Mouse (Mus musculus) adrenal gland, adult 8-10 months (tissue): ENCODE data around the gene Cacna2d1. TPM values are rescaled to one million over a fixed set of nuclear protein-coding genes. Genes with fewer than 3 reads are reported as not detected.

ENCODE experiments used
- DNase-seq: peaks from one replicate; pipeline ENCODE4 v3.0.0; 2022
- total RNA-seq, 4 experiments: library from RNA; stranded (reverse); gene quantifications; 2 replicates each; pipeline ENCODE4 v1.2.4; 2022

Cacna2d1 gene
- total RNA-seq, 4 experiments from 2014 or later = 114 to 218 (median 141) TPM

DNA sequence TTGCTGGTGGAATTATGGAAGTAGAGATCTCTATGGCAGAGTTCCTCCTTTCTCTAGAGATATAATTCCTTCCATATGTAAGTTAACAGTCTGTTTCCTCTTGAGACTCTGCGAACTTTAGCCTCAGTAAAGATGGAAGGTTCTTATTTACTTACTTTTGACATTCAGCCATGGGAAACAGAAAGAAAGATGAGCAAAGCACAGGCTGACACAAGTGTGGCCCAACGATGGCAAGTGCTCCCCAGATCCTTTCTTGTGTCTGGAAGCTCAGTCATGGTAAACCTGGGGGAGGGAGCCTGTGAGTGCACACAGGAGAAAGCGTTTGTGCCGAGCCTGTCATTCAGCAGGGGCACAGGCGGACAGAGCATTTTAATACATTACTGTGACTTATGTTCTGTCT is 48.9 kb downstream of the Cacna2d1 start:
- no peak for DNase-seq

DNA sequence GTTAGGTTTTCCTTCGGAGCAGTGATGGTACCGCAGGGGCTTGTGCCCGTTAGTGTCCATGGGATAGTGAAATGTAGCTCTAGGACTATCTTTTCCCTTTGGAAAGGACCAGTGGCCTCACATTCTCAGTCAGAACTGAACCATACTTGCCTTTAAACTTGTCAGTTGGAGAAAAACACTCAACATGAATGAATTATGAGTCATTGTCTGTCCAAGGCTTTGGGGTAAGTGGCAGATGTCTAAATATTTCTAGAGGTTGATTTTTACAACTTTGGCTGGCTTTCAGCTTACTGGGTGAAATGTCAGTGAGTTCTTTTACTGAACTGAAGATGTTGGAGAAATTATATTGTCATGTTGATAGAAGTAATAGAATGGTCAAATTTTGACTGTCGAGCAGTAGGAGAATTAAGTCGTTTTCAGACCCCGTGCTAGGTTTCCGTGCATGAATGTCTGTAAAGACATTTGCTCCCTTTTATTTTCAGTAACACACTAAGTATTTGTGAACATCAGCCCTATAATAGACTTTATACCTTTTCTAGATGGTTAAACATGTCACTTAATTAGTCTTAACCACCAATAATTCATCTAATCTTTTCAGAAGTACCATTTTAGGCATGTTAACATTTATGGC is 50.9 kb downstream of the Cacna2d1 start:
- DNase-seq = no peak

DNA sequence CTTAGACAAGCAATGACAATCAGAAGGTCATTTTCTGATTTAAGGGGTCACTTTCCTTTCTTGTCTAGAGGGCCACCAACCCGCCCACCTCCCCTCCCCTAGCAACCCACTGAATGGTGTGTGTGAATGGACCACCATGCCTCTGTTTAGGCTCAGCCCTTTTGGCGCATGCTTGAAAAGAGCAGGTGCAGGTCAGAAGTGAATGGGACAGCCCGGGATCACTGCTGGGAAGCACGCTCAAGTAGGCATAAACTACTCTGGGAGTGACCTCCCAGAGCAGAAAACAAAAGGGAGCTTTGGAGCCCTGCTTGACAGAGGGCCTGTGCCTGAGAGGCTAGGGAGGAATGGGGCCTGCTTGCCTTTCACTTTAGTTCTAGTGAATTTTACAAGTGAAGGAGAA is 51.4 kb downstream of the Cacna2d1 start:
- DNase-seq = no peak

DNA sequence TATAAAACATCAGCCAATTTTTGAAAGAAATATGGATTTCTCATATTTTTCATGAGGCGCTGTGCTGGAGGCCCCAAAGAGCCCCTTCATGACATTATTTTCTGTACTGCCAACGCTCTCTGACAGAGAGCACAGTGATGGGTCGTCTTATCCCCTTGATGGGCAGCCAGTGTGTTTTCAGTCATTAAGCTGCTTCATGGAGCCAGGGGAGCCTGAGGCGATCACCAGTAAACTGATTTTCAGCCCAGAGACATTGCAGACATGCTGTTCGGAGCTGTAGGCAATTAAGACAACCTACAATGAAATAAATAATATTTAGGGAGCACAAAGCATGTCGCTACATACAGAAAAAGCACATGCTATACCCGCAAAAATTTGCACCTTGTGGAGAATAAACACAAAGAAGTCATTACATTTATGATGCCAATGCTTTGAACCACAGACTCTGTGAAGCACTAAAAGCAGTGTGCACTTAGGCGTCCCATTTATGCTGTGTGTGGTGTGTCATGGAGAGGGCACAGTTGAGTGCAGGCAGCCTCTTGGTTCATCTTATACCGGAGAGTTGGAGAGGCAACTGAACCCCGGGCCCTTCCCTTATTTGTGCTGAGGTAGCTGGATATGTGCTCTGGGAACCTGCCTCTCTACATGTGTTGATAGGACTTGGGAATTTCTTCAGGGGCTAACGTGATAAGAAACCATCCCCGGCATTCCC is 57.1 kb downstream of the Cacna2d1 start:
- no peak for DNase-seq

DNA sequence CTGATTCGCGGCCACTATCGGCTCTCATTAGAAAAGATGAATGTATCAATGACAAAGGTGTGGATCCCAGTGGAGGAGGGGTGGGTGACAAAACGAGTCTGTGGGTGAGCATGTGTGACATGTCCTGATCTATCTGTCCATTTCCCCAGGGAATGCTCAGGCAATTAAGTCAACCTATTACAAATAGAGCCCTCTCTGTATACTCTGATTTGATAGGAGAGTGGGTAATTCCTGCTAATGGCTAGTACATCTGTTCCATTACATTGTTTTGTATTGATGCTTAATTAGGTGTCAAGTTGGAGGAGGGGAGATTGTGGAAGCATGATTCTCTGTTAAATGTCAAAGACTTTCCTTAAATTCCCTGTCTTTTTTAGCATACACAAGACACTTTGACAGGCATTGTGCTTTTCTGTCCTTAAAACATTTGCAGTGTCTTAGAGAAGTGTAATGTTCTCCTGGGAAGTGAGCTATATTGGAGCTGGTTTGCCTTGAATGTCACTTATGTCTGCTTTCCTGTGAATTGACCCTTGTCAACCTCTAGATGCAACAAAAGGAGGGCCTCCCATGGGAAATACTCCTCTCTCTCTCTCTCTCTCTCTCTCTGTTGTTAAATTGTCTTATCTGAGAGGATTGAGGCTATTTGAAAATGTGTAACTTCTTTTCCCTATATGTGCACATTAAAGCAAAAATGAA is 58.9 kb downstream of the Cacna2d1 start:
- DNase-seq = no peak

DNA sequence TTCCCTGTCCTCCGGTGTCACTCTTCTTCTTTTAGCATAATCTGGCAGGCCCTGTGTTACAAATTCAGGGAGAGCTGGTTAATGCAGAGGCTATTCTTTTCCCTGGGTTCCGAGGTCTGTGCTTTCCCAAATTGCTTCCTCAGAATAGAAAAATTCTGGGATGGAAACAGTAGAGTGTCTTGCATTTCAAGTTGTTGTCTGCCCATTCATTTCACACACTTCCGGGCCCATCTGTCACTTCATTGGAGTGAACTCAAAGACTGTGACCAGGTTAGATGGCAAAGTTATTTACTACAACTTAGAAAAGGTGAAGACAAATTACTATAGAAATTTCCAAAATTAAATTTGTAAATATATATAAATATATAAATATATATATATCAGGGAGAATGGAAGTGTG is 62.7 kb downstream of the Cacna2d1 start:
- DNase-seq = no peak

DNA sequence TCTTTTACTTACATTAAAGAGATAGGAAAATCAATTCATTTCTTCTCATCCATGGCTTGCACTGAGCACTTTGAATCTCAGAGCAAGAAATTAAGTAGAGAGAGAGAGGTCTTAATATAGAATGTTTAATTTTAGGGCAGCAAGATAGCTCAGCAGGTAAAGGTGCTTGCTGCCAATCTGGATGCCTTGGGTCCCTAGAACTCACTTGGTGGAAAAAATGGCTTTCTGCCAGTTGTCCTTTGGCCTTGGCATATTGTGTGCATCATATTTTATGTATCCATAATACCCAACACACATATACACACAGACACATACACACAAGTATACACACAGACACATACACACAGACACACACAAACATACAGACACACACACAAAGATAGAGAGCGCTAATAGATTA is 63.3 kb downstream of the Cacna2d1 start:
- no peak for DNase-seq

DNA sequence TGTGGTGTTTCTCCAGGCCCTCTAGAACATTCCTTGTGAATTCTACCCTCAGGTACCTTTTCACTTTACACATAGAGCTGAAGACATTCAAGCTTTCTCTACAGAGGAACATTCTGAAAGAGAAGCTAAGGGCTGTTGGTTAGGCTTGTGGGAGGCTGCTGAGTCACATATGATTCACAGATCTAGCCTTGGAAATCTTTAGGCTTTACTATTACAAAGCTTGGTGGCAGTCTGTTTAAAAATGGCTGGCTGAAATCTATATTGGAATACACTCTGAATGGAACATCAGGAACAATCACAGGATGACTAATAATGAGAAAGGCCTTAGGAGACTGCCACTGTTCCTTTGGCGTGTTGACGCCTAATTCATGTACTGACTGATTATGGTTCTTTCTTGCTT is 66.4 kb downstream of the Cacna2d1 start:
- DNase-seq = no peak

DNA sequence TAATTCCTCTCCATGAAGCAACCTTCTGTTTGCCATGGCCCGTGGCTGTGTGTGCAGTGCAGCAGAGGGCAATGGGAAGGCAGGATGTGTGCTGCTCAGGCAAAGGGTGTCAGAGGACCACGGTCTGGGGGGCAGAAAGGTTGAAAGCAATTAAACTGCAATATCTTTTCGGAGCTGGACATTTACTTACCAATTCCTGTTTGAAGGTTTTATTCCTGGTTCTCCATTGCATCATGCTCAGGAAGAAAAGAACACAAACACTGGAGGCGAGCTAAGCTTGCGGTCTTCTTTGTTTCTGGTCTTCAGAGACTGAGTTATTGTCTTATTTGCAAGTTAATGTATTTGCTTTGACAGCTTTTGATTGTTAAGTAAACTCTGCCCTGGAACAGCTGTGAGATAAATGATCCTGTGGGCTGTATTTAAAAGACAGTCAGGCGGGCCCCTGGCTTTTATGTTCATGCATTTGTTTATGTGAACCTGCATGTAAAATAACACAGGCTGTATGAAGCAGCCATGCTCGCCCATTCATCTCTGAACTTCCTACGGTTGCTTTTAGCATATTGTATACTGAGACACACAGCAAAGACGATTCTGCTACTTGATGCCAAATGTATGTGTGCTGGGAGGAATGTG is 68.1 kb downstream of the Cacna2d1 start:
- no peak for DNase-seq

DNA sequence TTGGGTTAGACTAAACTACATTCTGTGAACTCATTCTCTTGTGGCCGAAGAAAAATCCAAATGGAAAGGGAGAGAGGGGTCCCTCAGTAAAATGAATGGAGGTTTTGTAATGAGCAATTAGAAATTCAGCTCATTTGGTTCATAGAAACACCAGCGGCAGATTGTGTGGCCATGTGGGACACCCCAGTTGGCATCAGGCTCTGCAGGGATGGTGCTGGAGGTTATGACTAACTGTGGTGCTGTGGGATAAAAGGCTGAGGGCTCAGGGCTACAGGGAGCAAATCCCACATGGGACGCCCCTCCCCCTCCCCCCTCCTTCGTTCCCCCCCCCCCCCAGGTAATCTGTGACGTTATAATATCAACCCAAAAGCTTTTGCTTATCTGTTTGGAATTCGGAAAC is 69.8 kb downstream of the Cacna2d1 start:
- no peak for DNase-seq

DNA sequence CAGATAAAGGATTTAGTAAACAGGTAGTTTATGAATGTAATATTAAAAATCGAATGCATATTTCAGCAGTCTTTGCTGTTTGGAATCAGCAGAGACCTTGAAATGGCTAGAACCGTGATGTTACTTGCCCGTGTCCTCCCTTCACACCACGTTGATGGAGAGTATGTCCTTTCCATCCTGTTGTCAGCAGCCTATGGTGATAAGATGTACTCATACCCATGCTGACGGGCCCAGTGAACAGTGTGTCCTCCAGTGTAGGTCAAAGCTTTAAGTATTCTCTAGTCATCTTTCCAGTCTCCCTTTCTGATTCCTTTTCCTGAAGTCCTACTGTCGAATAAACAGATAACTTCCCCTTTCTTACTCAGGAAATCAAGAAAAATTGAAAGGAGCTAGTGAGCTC is 72.5 kb downstream of the Cacna2d1 start:
- DNase-seq = no peak

DNA sequence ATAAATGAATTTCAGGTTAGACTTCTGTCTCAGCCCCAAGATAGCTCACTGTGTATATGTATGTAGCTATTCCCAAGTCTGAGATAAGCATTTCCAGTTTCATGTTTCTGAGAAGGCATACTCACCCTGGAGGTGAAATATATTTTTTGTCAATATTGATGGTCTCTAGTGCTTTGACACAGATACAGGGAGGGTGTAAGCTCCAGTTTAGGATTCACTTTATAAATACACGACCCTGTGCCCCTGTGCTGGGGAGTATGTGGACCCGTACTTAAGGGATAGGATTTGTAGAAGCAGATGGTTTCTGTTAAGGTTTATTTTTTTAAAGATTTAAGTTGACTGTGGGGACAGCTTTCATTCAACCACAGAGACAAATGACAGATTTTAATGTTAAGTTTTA is 79.2 kb downstream of the Cacna2d1 start:
- DNase-seq = no peak

DNA sequence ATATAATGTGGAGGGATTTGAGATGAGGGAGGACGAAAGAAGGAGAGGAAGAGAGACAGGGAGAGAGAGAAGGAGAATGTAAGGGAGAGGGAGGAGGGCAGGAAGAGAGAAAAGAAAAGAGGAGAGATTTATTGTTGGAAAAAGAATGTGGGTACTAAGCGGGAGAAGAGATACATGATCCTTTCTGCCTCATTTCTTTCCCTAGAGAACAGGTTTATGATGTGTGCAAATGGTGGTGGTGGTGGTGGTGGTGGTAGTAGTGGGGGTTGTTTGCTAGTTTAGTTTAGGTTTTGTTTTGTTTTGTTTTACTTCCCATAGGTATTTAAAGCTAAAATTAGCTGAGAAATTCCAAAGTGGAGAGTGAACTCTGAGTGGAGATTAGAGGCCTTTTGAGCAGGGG is 79.9 kb downstream of the Cacna2d1 start:
- no peak for DNase-seq

DNA sequence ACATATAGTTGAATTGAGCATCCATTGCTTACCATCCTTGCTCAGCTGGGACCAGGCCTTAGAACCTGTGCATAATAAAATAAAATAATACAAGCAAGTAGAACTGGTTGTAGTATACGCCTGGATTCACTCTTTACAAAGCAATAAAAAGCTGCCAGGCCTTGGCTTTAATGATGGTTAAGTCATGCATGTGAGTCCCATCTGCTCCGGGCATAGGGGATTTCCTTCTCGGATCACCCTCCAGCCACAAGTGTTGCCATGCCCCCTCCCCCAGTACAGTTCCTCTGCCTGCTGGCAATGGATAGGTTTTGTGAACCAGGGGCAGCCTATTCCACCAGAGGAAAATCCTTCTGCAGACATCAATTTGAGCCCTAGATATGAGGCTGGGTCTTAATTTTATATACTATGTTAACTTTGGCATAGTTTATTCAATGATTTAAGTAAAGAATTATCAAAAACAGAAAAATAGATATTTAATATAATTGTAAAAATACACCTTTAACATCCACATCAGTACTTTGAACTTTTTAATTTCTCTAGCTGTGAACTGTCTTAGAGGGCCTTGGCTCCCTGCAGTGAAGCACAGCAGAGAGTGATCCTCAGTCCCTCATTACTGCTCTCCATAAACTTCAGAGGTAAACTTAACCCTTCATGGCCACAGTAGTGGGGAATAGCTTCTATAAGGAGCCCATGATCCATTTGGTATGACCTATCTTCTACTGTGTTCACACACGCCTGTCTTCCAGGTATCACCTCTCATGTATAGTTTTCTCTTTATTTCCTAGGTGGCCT is 90.3 kb downstream of the Cacna2d1 start:
- DNase-seq = no peak

DNA sequence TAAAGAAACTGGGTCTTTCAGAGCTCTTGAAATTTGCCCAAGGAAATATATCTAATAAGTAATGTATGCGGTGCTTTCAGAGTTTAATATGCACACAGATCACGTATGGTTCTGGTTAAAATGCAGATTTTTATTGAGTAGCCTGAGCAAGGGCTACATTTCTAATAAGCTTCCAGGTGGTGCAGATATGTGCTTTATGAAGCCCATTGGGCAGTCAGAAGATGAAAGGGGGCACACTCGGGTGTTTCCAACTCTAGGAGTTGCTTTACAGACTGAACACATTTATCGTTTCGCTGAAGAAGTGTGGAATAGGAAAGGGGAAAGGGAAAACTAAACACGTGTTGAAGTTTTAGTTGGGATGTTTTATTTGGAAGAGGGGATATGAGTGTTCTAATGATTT is 94.4 kb downstream of the Cacna2d1 start:
- no peak for DNase-seq

DNA sequence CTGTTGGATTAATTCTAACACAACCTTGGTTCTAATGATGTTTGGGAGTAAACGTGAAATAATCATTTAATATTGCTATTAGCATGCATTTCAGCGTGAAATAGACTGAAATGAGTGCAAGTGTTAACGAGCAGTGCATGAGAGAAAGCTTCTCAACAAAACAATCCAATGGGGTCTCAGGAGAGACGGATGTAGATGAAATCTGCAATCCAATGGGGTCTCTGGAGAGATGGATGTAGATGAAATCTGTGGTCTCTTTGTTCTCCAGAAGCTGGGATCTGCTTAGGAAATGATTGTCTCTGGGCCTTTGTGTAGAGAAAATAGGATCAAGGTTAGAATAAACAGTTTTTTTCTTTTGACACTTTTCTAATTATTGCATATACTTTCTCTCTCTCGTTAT is 95.0 kb downstream of the Cacna2d1 start:
- DNase-seq = no peak

DNA sequence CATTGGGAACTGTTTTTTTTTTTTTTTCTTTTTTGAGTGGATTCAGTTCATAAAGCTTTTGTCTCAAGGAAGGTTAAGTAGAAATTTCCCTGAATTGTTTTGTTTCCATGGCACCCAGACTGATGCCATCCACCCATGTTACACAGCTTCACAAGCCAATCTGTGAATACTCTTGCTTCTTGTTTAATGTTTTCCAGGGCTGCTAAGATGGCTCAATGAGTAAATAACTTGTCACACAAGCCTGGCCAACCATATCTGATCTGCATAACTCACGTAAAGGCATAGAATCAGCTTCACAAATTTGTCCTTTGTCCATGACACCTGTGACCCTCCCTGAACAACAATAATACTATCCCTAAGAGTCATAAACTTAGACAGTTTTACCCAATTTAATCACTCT is 99.1 kb downstream of the Cacna2d1 start:
- no peak for DNase-seq

DNA sequence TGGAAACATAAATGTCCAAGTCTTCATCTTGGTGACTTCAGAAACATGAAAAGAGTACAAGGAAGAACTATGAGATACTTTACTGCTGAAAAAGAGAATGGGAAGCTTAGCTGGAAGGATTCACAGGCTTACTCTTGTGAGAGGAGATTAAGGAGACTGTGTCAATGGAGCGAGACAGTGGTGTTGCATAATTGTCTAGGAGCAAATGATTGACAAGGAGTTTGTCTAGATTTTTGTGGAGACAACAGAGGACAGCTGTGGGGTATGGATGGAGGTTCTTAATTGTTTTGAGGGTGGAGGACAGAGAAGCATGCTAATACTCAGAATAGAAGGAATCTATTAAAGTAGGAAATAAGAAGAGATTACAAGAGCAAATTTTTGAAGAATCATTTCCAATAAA is 100.8 kb downstream of the Cacna2d1 start:
- no peak for DNase-seq

DNA sequence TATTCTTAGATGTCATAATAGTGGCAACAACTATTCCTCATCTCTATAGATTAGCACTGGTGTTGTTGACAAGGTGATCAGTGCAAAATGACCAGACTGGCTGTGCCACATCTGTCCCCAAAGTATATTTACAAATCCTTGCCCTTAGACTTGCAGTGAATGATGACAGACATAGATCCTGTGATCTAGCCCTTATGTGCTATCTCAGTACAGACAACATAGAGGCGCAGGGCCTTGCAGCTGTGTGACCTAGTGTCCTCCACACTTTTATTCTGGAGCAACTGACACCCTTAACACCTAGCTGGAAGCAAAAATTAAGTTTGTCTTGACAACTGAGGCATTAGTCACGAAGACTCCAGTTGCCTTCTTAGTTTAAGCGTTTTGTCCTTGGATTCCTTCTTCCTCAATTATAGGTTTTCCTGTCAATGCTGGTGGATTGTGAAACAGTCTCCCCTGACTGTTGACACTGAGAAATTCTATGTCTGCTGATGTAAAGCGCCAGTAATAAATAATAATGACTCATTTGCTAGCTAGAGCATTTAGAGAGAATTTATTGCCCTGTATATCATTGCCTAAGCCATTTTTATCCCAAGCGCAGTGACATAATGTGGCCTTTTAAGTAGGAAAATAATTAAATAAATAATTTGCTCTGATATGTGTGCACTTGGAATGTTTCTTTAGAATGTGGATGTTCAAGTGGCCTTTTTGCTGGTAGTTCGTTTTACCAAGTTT is 110.8 kb downstream of the Cacna2d1 start:
- DNase-seq = no peak

DNA sequence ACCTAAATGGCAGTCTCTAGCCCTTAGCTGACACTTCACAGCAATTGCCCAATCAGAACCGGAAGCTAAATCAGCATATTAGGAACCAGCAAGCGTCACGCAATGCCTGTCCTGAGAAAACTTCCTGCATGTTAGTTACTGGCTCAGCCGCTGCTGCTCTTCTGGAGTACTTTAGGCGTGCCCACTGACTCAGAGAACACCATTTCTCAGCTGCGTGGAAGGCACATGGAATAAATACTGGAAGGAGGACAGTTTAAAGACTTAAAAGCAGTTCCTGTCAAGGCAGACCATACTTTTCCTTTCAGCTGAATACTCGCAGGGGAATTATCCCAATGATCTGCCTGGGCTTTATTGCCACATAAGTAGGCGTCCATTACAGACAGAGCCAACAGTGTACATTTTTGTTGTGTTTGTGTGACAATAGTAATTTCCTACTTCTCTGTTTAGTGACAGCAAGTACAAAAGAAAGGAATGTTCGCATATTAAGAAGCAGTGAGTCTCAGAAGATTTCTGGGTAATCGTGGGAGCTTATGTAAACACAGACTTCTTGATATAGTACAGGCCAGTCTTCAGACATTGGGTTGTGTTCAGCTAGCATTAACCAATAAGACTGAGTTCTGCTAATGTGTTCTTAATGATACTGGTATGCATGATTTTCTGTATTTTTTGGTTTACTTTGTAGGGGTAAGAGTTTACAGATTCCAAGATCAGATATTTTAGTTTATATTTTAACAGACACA is 113.1 kb downstream of the Cacna2d1 start:
- DNase-seq = no peak

DNA sequence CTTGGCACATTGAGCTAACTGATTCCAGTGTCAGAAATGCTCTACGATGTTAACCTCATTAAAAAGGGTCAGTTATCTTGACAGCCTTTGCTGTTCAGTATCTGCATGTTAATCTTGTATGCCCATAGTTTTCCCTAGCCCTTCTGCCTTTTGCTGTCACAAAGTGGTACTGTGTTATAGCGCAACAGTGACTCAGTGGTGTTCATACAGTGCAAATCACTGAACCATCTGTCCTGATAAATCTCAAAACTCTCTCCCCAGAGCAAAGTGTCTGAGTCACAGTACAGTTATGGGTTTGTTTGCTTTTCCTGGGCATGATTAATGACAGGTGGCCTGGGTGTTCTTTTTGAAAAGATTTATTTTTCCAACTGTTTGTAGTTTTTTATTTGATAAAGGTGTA is 122.3 kb downstream of the Cacna2d1 start:
- DNase-seq = no peak
